Mouse (Mus musculus): ENCODE data around the gene Cacybp.

The Cacybp gene

GRCm38 (mm10) chr1:160214171-160214570 lies 1.5 kb upstream of the Cacybp start:
- DNase-seq (ENCODE audit: low read depth, low spot score), result peak; percentile 38

- DNase-seq (ENCODE audit: low read depth, low spot score), result peak; percentile 60
Measured at GRCm38 (mm10) chr1:160212123-160212691, 468 bp downstream of the Cacybp start.

- DNase-seq (ENCODE audit: low read depth, low spot score), result peak; percentile 39
Measured at GRCm38 (mm10) chr1:160211597-160212122, 1.0 kb downstream of the Cacybp start.

- DNase-seq (ENCODE audit: low read depth, low spot score), result peak; percentile 71
Measured at GRCm38 (mm10) chr1:160210566-160210965, 2.1 kb downstream of the Cacybp start.

- no peak for DNase-seq (ENCODE audit: low read depth, low spot score)
Measured at GRCm38 (mm10) chr1:160209844-160210243, 2.8 kb downstream of the Cacybp start.

GRCm38 (mm10) chr1:160205486-160205885 lies 7.2 kb downstream of the Cacybp start:
- peak; percentile 35 for DNase-seq (ENCODE audit: low read depth, low spot score)

GRCm38 (mm10) chr1:160195337-160195663 lies 17.4 kb downstream of the Cacybp start:
- DNase-seq (ENCODE audit: low read depth, low spot score), result no peak

- DNase-seq (ENCODE audit: low read depth, low spot score), result peak; percentile 100
Measured at GRCm38 (mm10) chr1:160194529-160195336, 17.9 kb downstream of the Cacybp start, which contains the start of gene Mrps14. Mrps14 (plus strand) TSS chr1:160195215.

GRCm38 (mm10) chr1:160184506-160184905 lies 28.2 kb downstream of the Cacybp start:
- DNase-seq (ENCODE audit: low read depth, low spot score), result peak; percentile 75

- DNase-seq (ENCODE audit: low read depth, low spot score), result no peak
Measured at GRCm38 (mm10) chr1:160181216-160181615, 31.5 kb downstream of the Cacybp start.

GRCm38 (mm10) chr1:160176903-160177302 lies 35.8 kb downstream of the Cacybp start:
- DNase-seq (ENCODE audit: low read depth, low spot score), result peak; percentile 45

GRCm38 (mm10) chr1:160166600-160166999 lies 46.1 kb downstream of the Cacybp start:
- no peak for DNase-seq (ENCODE audit: low read depth, low spot score)

- no peak for DNase-seq (ENCODE audit: low read depth, low spot score)
Measured at GRCm38 (mm10) chr1:160158190-160158589, 54.5 kb downstream of the Cacybp start.

- DNase-seq (ENCODE audit: low read depth, low spot score), result no peak
Measured at GRCm38 (mm10) chr1:160153480-160153879, 59.2 kb downstream of the Cacybp start, which contains the start of gene Tnn. Tnn (minus strand) TSS chr1:160153580.

All from 3T3-L1 (cell line).